In the genomic region with DNA sequence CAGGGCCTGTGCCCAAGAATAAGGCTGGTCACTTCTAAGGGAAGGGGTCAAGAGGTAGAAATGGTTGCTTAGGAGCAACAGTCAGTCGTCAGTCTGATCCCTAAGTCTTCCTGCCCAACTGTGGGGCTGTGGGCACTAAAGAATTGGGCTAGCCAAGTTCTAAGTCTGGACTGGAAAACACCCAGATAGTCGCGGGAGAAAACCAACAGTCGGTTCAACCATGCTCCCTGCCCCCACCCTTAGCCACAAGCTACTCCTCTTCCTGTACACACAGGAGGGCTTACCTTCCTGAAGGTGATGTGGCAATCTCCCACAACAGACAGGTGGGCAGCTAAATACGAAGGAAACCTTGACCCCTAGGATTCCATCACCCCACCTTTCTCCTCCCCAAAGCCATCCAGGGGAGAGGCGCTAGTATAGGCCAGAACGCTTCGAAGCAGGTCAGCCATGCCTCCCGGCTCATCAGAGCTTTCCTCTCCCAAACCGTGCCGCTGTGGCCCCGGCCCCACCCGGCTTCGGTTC, we compare ENCODE assay signal across 8 mouse cellular contexts. TPM values are rescaled to one million over a fixed set of nuclear protein-coding genes. Genes with fewer than 3 reads are reported as not detected.
DNase-seq lines count a peak whose midpoint lies in the region; ATAC-seq lines count a peak whose summit lies in the region.

No protein-coding gene starts in this region.

- H3K9me3 ChIP-seq in embryonic facial prominence, embryonic 13.5 days, result no peaks in the 10 kb centered on the region
- H3K9me3 ChIP-seq in intestine, embryonic 15.5 days, result no peaks in the 10 kb centered on the region
- H3K9me3 ChIP-seq in midbrain, embryonic 11.5 days (ENCODE audit: control insufficient read depth, low read length), result no peaks in the 10 kb centered on the region

- peak overlapping the region; percentile 67 for H3K4me3 ChIP-seq in embryonic facial prominence, embryonic 13.5 days
- H3K4me3 ChIP-seq in intestine, embryonic 15.5 days (replicated peaks), result peak overlapping the region; percentile 76
- peak overlapping the region; percentile 74 for H3K4me3 ChIP-seq in midbrain, embryonic 11.5 days (ENCODE audit: low read depth, low read length)

- ATAC-seq in embryonic facial prominence, embryonic 13.5 days (ENCODE audit: insufficient number of reproducible peaks, insufficient read depth, low FRiP score, low TSS enrichment, low read depth), result peak; percentile 18; the same call in 1 of the 2 replicates
- no peak for ATAC-seq in intestine, embryonic 15.5 days
- ATAC-seq in midbrain, embryonic 11.5 days (ENCODE audit: low FRiP score), result no peak; the same call in none of the 2 replicates

- H3K27ac ChIP-seq in embryonic facial prominence, embryonic 13.5 days, result no peak overlapping the region
- H3K27ac ChIP-seq in intestine, embryonic 15.5 days, result no peak overlapping the region
- H3K27ac ChIP-seq in midbrain, embryonic 11.5 days (ENCODE audit: low read depth, low read length), result no peak overlapping the region

- no peaks in the 10 kb centered on the region for H3K36me3 ChIP-seq in embryonic facial prominence, embryonic 13.5 days
- H3K36me3 ChIP-seq in intestine, embryonic 15.5 days, result no peaks in the 10 kb centered on the region
- H3K36me3 ChIP-seq in midbrain, embryonic 11.5 days (ENCODE audit: control insufficient read depth, insufficient read depth, low read length), result no peaks in the 10 kb centered on the region

- peak overlapping the region; percentile 73 for H3K9ac ChIP-seq in embryonic facial prominence, embryonic 13.5 days
- peak overlapping the region; percentile 64 for H3K9ac ChIP-seq in intestine, embryonic 15.5 days
- H3K9ac ChIP-seq in midbrain, embryonic 11.5 days (ENCODE audit: low read length), result peak overlapping the region; percentile 86

- H3K27me3 ChIP-seq in embryonic facial prominence, embryonic 13.5 days, result peaks cover 16% of the 10 kb centered on the region
- H3K27me3 ChIP-seq in intestine, embryonic 15.5 days (replicated peaks), result no peaks in the 10 kb centered on the region
- H3K27me3 ChIP-seq in midbrain, embryonic 11.5 days (ENCODE audit: control insufficient read depth, insufficient read depth, low read length), result no peaks in the 10 kb centered on the region

- DNase-seq in layer of hippocampus, adult 11-12 months (ENCODE audit: low spot score), result peak; percentile 32
- no peak for DNase-seq in layer of hippocampus, postnatal 25 days (ENCODE audit: extremely low spot score in 1 of 2, low spot score in 1 of 2)
- DNase-seq in Muller cell, postnatal 12 days (ENCODE audit: inconsistent ontology term), result peak; percentile 24
- peak; percentile 91 for DNase-seq in midbrain, embryonic 11.5 days (ENCODE audit: low spot score, missing footprints)
- peak; percentile 75 to 76 for DNase-seq in thymus, postnatal 36 days
- no peak for DNase-seq in embryo, embryonic 9.5 days (ENCODE audit: extremely low spot score)

- H3K4me2 ChIP-seq in embryonic facial prominence, embryonic 13.5 days, result peak overlapping the region; percentile 97
- peak overlapping the region; percentile 98 for H3K4me2 ChIP-seq in intestine, embryonic 15.5 days (replicated peaks)
- peak overlapping the region; percentile 95 for H3K4me2 ChIP-seq in midbrain, embryonic 11.5 days

- 11% methylated on average over 14 of the region's 14 CpGs for WGBS in embryonic facial prominence, embryonic 13.5 days
- WGBS in intestine, embryonic 15.5 days, result 15% methylated on average over 14 of the region's 14 CpGs
- WGBS in midbrain, embryonic 11.5 days, result 9% methylated on average over 14 of the region's 14 CpGs

- peaks cover 41% of the 10 kb centered on the region for H3K4me1 ChIP-seq in embryonic facial prominence, embryonic 13.5 days
- peaks cover 6% of the 10 kb centered on the region for H3K4me1 ChIP-seq in intestine, embryonic 15.5 days (replicated peaks)
- H3K4me1 ChIP-seq in midbrain, embryonic 11.5 days (ENCODE audit: control insufficient read depth, insufficient read depth, low read length), result peaks cover 19% of the 10 kb centered on the region

RNA-seq across cellular contexts. Expression of a gene that starts 1.4 kb away (rescaled TPM):
- total RNA-seq in layer of hippocampus, postnatal 25 days (2021), result 100 to 1,000 TPM; 483 to 493 TPM
- polyA plus RNA-seq in embryonic facial prominence, embryonic 13.5 days (2015; fragmentation: Nextera tagmentation; extraction: Ambion mirVana), result 8.9 and 10.4 TPM in 2 replicates
- polyA plus RNA-seq in intestine, embryonic 15.5 days (2015; fragmentation: Nextera tagmentation; extraction: Ambion mirVana), result 7.5 and 7.8 TPM in 2 replicates
- 34.0 and 40.4 TPM in 2 replicates for polyA plus RNA-seq in midbrain, embryonic 11.5 days (2014; fragmentation: Nextera tagmentation; extraction: Ambion mirVana)

Comparison
In these comparisons a context has a peak if more than half of its experiments do, and no peak if none do; other contexts are left out.
1. DNase-seq: peak in layer of hippocampus, adult 11-12 months (single experiment), Muller cell, postnatal 12 days (single experiment), midbrain, embryonic 11.5 days (single experiment) and thymus, postnatal 36 days (2 of 2); none in layer of hippocampus, postnatal 25 days (0 of 2) and embryo, embryonic 9.5 days (single experiment).
2. Peak in every context shown above with its lines, with median percentiles within 50 percentile points of each other: H3K4me2 ChIP-seq, H3K4me3 ChIP-seq and H3K9ac ChIP-seq.